Mouse (Mus musculus) intestine, postnatal 0 days (tissue): ENCODE data around the gene Slc46a2. TPM values are rescaled to one million over a fixed set of nuclear protein-coding genes. Genes with fewer than 3 reads are reported as not detected.

Experiments used
- ATAC-seq: fragments of 200-750 bp; cut with Nextera tagmentation; 2 replicates; pipeline ENCODE4 v1.8.0; 2017; ENCODE audit warnings: mild to moderate bottlenecking, moderate TSS enrichment, moderate library complexity
- H3K27ac ChIP-seq: fragments of 300-500 bp; sonication (generic); 2 replicates; pipeline ENCODE4 v1.5.1; 2014; ENCODE audit warnings: mild to moderate bottlenecking, low read depth, low read length, moderate library complexity
- H3K27me3 ChIP-seq: fragments of 300-500 bp; sonication (generic); replicated peaks from 2 replicates; pipeline ENCODE4 v1.6.1; 2014; ENCODE audit warnings: low read length, mixed read lengths; ENCODE audit not compliant: control insufficient read depth, insufficient read depth
- H3K36me3 ChIP-seq: fragments of 300-500 bp; sonication (generic); 2 replicates; pipeline ENCODE4 v1.6.1; 2014; ENCODE audit warnings: mild to moderate bottlenecking, moderate library complexity; ENCODE audit not compliant: control insufficient read depth, insufficient read depth
- H3K4me1 ChIP-seq: fragments of 300-500 bp; sonication (generic); replicated peaks from 2 replicates; pipeline ENCODE4 v1.6.1; 2014; ENCODE audit warnings: antibody characterized with exemption, low read length, mixed read lengths; ENCODE audit not compliant: control insufficient read depth, insufficient read depth
- H3K4me2 ChIP-seq: fragments of 300-500 bp; sonication (generic); replicated peaks from 2 replicates; pipeline ENCODE4 v1.6.1; 2014; ENCODE audit warnings: low read depth, mild to moderate bottlenecking, moderate library complexity
- H3K4me3 ChIP-seq: fragments of 300-500 bp; sonication (generic); 2 replicates; pipeline ENCODE4 v1.5.1; 2014; ENCODE audit warnings: low read depth, low read length
- H3K9ac ChIP-seq: fragments of 300-500 bp; sonication (generic); 2 replicates; pipeline ENCODE4 v1.6.1; 2014; ENCODE audit warnings: mild to moderate bottlenecking, low read depth, low read length
- H3K9me3 ChIP-seq: fragments of 300-500 bp; sonication (generic); 2 replicates; pipeline ENCODE4 v1.6.1; 2016; ENCODE audit warnings: mixed run types; ENCODE audit not compliant: control insufficient read depth
- CTCF ChIP-seq: sonication (generic); IDR thresholded peaks from 2 replicates; pipeline ENCODE4 v1.5.1; 2016; ENCODE audit warnings: low read depth, mild to moderate bottlenecking, control low read depth, antibody characterized with exemption, moderate library complexity
- WGBS: fragments of 180-500 bp; shearing (Covaris S2); extraction: QIAGEN DNeasy Blood & Tissue Kit; methylation state at CpG from one replicate; pipeline ENCODE4 v1.1.7; 2014; 5-methylcytosine and 5-hydroxymethylcytosine counted together
- polyA plus RNA-seq: library from polyadenylated mRNA; unstranded; fragments of >200 nt; fragmentation: Nextera tagmentation; extraction: Ambion mirVana; gene quantifications from 2 replicates; pipeline ENCODE4 v1.2.1, GENCODE M21; 2015

Gene Slc46a2
- polyA plus RNA-seq, 1 experiment from 2014 or later = not detected

DNA sequence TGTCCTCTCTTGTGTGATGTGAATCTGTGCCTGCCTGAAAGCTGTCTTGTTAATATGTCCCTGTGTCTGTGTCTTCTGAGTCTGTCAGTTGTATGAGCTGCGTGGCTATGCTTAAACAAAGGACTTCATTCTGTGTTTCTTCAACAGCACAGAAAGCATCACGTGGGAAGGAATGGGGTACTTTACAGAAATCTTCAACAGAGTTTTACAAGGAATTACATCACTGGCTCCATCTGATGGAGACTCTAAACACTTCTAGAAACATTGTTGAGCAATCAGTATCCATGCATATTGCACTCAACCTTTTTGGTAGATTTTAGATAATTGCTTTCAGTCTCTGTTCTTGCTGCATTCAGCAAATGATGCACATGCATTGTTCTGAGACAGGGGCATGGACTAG, 37.8 kb downstream of the Slc46a2 start:
- WGBS = 84% methylated on average over 2 of the region's 2 CpGs

DNA sequence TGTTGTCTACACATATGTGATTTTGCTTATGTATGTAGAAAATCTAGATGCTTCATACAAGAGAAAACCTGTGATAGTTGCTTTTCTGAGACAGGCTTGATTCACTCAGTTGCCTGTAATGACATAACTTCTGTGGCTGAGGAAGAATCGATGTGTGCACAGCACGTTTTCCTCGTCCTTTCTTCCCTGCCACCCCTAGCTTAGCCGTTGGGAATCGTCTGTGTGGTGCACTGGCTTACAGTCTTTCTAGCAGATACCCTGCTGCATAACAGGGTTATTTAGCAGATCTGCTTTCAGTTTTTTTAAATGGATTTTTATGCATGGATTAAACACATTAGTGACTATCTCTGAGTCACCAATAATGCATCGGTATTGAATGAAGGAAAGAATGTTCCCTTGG, 38.3 kb downstream of the Slc46a2 start:
- no peak for ATAC-seq
- peaks cover 9% of the 10 kb centered on the region; the same call in 1 of the 2 replicates for H3K36me3 ChIP-seq
- H3K27me3 ChIP-seq = no peaks in the 10 kb centered on the region
- 80% methylated on average over 6 of the region's 6 CpGs for WGBS
- no peaks in the 10 kb centered on the region for H3K9me3 ChIP-seq
- H3K9ac ChIP-seq = no peak overlapping the region
- H3K27ac ChIP-seq = no peak overlapping the region
- H3K4me1 ChIP-seq = no peaks in the 10 kb centered on the region
- no peak overlapping the region for H3K4me2 ChIP-seq
- no peak overlapping the region for H3K4me3 ChIP-seq
- no peak for TF ChIP-seq CTCF

More for the DNA sequence above, 37.8 kb downstream of the Slc46a2 start:
- Histone ChIP-seq H3K4me1 (no peaks in the 10 kb centered on the region), H3K4me3 (no peak overlapping the region), H3K9ac (no peak overlapping the region), H3K9me3 (no peaks in the 10 kb centered on the region), H3K27me3 (no peaks in the 10 kb centered on the region), H3K27ac (no peak overlapping the region), H3K36me3 (peaks cover 10% of the 10 kb centered on the region; the same call in 1 of the 2 replicates), H3K4me2 (no peak overlapping the region)
- TF ChIP-seq CTCF = no peak
- no peak for ATAC-seq

DNA sequence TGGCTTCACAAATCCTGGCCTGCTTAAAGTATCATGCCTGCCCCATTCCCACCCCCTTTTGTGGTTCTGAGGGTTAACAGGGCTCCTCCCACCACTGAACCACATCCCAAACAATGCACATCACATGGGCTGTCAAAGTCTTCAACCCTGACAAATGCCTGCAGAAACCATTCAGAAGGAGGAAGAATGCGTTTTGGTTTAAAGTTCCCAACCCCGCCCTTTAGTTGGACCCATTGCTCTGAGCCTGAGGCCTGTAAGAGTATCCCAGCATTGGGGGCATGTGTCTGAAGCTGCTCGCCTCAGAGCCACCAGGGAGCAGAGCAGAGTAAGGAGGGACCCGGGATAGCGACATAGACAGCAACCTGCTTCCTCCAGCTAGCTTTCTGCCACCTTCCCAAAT, 41.0 kb downstream of the Slc46a2 start:
- TF ChIP-seq CTCF = no peak
- no peaks in the 10 kb centered on the region for H3K4me1 ChIP-seq
- H3K9ac ChIP-seq = no peak overlapping the region
- no peak for ATAC-seq
- no peak overlapping the region for H3K4me3 ChIP-seq
- H3K27me3 ChIP-seq = no peaks in the 10 kb centered on the region
- H3K4me2 ChIP-seq = no peak overlapping the region
- WGBS = 63% methylated on average over 5 of the region's 5 CpGs
- no peaks in the 10 kb centered on the region for H3K9me3 ChIP-seq
- H3K36me3 ChIP-seq = peaks cover 1% of the 10 kb centered on the region; the same call in 1 of the 2 replicates
- H3K27ac ChIP-seq = no peak overlapping the region

DNA sequence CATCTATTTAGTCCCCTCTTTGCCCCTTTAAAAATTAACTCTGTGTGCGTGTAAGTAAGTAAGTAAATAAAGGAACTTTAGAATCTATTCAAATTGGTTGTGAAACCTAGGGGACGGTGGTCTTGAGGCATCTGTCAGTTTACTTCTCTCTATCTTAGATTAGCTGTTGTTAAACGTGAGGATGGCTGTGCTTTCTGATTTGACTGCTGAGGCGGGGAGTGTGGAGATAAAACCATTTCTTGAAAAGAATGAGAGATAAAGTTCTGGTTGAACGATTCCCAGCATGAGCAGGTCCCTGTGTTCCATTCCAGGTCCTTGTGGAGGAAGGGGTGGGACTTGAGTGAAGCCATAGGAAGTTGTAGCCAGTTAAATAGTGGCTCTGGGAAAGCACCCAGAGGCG, 41.6 kb downstream of the Slc46a2 start:
- WGBS = 47% methylated on average over 6 of the region's 6 CpGs
- no peak overlapping the region for H3K4me3 ChIP-seq
- H3K27ac ChIP-seq = no peak overlapping the region
- H3K36me3 ChIP-seq = peaks cover 3% of the 10 kb centered on the region; the same call in 1 of the 2 replicates
- H3K9me3 ChIP-seq = no peaks in the 10 kb centered on the region
- ATAC-seq = no peak
- H3K4me2 ChIP-seq = no peak overlapping the region
- TF ChIP-seq CTCF = no peak
- H3K27me3 ChIP-seq = no peaks in the 10 kb centered on the region
- no peak overlapping the region for H3K9ac ChIP-seq
- no peaks in the 10 kb centered on the region for H3K4me1 ChIP-seq

DNA sequence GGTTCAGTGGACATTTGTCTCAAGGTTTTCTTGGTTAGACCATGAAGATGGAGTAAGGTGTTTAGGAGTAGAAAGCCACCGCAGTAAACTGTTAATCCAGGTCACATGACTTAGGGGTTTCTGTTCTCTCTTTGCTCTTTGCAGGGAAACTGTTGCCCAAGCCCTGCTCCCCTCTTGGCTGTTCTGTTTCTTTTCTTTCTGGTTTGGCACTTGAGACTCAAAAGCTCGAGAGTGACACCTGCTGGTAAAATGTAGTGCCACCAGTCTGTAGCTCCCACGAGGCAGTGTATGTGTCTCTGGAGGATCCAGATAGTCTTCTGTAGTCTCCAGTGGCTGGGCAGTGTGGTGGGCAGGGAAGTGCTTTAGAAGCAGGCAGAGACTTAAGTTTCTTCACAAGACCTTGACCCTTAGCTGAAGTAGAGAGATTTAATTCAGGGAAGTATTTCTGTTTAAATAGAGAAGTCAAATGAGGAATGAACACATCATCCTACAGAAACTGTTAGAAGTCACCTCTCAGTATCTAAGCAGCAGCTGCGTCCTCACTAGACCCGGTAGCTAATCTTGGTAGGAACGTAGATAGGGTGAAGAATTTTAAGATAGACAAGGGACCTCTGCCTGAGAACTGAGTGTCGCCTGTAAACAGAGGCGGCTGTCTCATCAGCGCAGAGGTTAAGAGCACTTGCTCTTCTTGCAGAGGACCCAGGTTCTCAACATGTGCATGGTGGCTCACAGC, 43.8 kb downstream of the Slc46a2 start:
- 55% methylated on average over 9 of the region's 9 CpGs for WGBS
- TF ChIP-seq CTCF = peak; percentile 91
- H3K4me2 ChIP-seq = no peak overlapping the region
- no peaks in the 10 kb centered on the region for H3K27me3 ChIP-seq
- ATAC-seq = no peak
- H3K36me3 ChIP-seq = peaks cover 3% of the 10 kb centered on the region; the same call in 1 of the 2 replicates
- H3K27ac ChIP-seq = no peak overlapping the region
- no peak overlapping the region for H3K4me3 ChIP-seq
- H3K4me1 ChIP-seq = no peaks in the 10 kb centered on the region
- no peak overlapping the region for H3K9ac ChIP-seq
- H3K9me3 ChIP-seq = no peaks in the 10 kb centered on the region

DNA sequence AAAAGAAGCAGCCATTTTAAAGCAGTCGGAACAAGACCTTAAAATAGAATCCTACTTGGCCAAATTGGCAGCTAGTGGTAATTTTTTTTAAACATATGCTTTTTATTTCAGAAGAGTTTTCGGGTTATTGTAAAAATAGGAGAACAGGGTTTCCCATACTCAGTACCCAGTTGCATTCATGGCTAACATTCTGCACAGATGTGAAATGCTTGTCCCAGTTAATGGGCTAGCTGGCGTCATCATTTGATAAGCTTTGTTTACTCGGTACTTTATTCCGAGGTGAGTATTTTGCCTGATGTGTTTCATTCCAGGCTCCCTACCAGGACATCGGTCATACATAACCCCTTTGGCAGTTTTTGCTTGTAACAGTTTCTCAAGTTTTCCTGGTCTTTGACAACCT, 44.4 kb downstream of the Slc46a2 start:
- Histone ChIP-seq H3K4me1 (no peaks in the 10 kb centered on the region), H3K36me3 (peaks cover 3% of the 10 kb centered on the region; the same call in 1 of the 2 replicates), H3K9me3 (no peaks in the 10 kb centered on the region), H3K9ac (no peak overlapping the region), H3K4me2 (no peak overlapping the region), H3K27ac (no peak overlapping the region), H3K4me3 (no peak overlapping the region), H3K27me3 (no peaks in the 10 kb centered on the region)
- no peak for ATAC-seq
- 68% methylated on average over 6 of the region's 6 CpGs for WGBS
- TF ChIP-seq CTCF = no peak
